ENCODE assay signal across 34 mouse cellular contexts in the genomic region with DNA sequence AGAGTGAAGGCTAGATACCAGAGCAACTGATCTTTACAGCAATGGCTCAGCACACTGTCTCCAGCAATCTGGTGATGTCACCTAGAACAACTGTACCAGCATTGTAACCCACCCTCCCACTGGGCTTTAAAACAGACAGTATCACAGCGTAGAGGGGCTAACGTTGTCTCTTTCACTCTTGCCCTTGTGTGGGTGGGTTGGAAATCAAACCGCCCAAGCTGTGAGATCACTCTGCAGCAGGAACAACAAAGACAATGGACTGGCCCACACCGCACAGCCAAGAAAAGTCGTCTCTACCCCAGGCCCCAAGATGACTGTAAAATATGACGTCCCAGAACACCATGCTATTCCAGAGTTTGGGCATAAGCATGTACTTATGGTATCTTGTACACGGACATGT.
"Had no signal": no experiment of that assay in that cellular context is flagged by ENCODE, and none has a peak within 500 bp of the region (broad histone marks: within the 10 kb centered on the region; RNA-seq: fewer than 3 reads in every experiment).

No protein-coding gene starts in this region.

- H3K27me3 ChIP-seq: heart, embryonic 12.5 days; heart, embryonic 13.5 days; heart, embryonic 15.5 days; hindbrain, embryonic 12.5 days; hindbrain, embryonic 13.5 days; hindbrain, embryonic 15.5 days; intestine, embryonic 15.5 days; kidney, embryonic 15.5 days had no signal

- H3K4me3 ChIP-seq: heart, embryonic 12.5 days; heart, embryonic 13.5 days; heart, embryonic 15.5 days; hindbrain, embryonic 10.5 days; hindbrain, embryonic 12.5 days; hindbrain, embryonic 13.5 days; hindbrain, embryonic 15.5 days; intestine, embryonic 15.5 days; kidney, embryonic 15.5 days; layer of hippocampus, adult 2 months; left cerebral cortex, adult 2 months had no signal

- ATAC-seq: hindbrain, embryonic 16.5 days; hindbrain, postnatal 0 days; inflammation-experienced regulatory T-cells, adult 6 months; intestine, embryonic 15.5 days; intestine, postnatal 0 days had no signal

- H3K4me2 ChIP-seq: heart, embryonic 11.5 days; heart, embryonic 12.5 days; heart, embryonic 13.5 days; heart, embryonic 15.5 days; hindbrain, embryonic 12.5 days; hindbrain, embryonic 13.5 days; hindbrain, embryonic 14.5 days; hindbrain, embryonic 15.5 days; intestine, embryonic 15.5 days; kidney, embryonic 15.5 days had no signal

- H3K36me3 ChIP-seq: heart, embryonic 12.5 days; heart, embryonic 13.5 days; heart, embryonic 15.5 days; hindbrain, embryonic 10.5 days; hindbrain, embryonic 12.5 days; hindbrain, embryonic 13.5 days; hindbrain, embryonic 15.5 days; intestine, embryonic 15.5 days; kidney, embryonic 15.5 days had no signal

- H3K9me3 ChIP-seq: heart, embryonic 12.5 days; heart, embryonic 13.5 days; heart, embryonic 15.5 days; hindbrain, embryonic 10.5 days; hindbrain, embryonic 12.5 days; hindbrain, embryonic 13.5 days; hindbrain, embryonic 15.5 days; intestine, embryonic 15.5 days; kidney, embryonic 15.5 days had no signal

- DNase-seq: heart, postnatal 10 days; heart, postnatal 14 days; heart, postnatal 36 days; heart, postnatal 4 days; kidney, adult 11 months; kidney, adult 18-20 months; kidney, adult 2 months; kidney, adult 8-10 months; kidney, adult 9 months; kidney, postnatal 10 days; kidney, postnatal 14 days; kidney, postnatal 25 days; kidney, postnatal 36 days; kidney, postnatal 4 days; layer of hippocampus, adult 9-11 months; layer of hippocampus, postnatal 36 days had no signal

- H3K27ac ChIP-seq: heart, embryonic 13.5 days; heart, embryonic 15.5 days; hindbrain, embryonic 10.5 days; hindbrain, embryonic 12.5 days; hindbrain, embryonic 13.5 days; hindbrain, embryonic 14.5 days; hindbrain, embryonic 15.5 days; hindbrain, postnatal 0 days; intestine, embryonic 15.5 days; kidney, embryonic 15.5 days; kidney, postnatal 0 days; layer of hippocampus, adult 2 months; left cerebral cortex, adult 2 months had no signal

- H3K4me1 ChIP-seq: hindbrain, embryonic 15.5 days had no signal

- H3K9ac ChIP-seq: heart, embryonic 12.5 days; heart, embryonic 13.5 days; heart, embryonic 15.5 days; hindbrain, embryonic 12.5 days; hindbrain, embryonic 13.5 days; hindbrain, embryonic 14.5 days; hindbrain, embryonic 15.5 days; intestine, embryonic 15.5 days; kidney, embryonic 15.5 days had no signal
